Mouse (Mus musculus) mouse embryonic stem cell (cell line): Measurements from ENCODE around the gene Ccdc170.
"Not testable (repeated sequence)": the region's sequence is repeated elsewhere in the genome, so short reads cannot be mapped to it uniquely, and the experiment has no call there.

Experiments used
- in situ Hi-C, 2 experiments: fragments of 300-500 bp; cut with MboI; formaldehyde crosslinking; loops; 1 replicate in 1 of 2; 3 replicates in 1 of 2; pipeline ENCODE4 v1.14.3; 2019 to 2020; ENCODE audit warnings: low sequenced_read_pairs in 2 of 2, low pct_unique_long_range_greater_than_20kb in 1 of 2, mixed read lengths in 1 of 2; ENCODE audit not compliant: unreplicated experiment in 1 of 2

Gene Ccdc170

DNA sequence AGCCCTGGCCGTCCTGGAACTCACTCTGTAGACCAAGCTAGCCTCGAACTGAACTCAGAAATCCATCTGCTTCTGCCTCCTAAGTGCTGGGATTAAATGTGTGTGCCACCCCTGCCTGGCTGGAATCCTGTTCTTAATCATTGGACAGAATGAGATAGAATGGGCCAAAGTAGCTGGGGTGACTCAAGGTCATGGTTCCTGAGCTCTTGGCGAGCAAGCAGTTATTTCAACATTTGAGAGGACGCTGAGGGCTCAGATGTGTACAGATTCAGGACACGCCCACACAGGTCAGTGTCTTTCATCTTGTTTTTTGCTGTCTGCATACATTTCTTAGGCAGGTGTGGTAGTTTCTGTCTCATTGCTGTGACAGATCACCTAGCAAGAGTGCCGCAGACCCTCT, 104.4 kb downstream of the Ccdc170 start:
- in situ Hi-C loops = no loop called here

DNA sequence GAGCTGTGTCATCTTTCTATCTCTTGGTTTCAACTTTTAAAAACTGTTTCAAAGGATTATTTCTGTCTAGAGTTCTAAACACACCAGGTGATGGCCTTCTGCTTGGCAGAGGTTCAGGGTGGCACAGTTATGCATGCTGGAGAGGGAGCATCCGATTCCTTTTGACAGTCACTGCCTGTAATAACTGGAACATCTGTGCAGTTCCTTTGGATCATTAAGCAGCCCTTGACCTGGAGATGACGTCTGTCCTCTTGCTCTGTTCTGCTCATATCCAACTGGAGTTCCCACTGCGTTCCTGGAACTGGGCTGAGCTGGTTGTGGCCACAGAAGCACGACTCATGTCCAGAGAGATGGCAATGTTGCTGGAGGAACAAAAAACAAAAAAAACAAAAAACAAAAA, 107.3 kb downstream of the Ccdc170 start:
- in situ Hi-C loops = no loop called here

DNA sequence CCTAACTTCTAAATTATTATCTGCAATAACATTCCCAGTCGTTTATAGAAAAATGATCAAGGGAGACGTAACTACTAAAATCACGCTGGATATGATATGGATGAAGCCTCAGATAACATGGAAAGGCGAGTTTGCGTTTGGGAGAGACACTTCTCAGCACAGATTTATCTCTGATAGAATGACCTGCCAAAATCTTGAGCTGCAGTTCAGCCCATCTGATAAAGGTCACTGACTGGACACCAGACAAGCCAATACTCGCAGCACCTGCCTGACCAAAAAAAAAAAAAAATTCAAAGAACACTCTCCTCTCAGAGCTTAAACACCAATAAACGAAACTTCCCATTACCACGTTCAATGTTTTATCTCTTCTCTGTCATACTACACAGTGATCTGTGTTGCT, 108.7 kb downstream of the Ccdc170 start:
- in situ Hi-C loops = no loop called here

- in situ Hi-C loops = no loop called here
Measured at GRCm38 (mm10) chr10:4593828-4594227, 111.5 kb downstream of the Ccdc170 start.

- in situ Hi-C loops = no loop called here
Measured at GRCm38 (mm10) chr10:4597211-4597610, 114.9 kb downstream of the Ccdc170 start.

DNA sequence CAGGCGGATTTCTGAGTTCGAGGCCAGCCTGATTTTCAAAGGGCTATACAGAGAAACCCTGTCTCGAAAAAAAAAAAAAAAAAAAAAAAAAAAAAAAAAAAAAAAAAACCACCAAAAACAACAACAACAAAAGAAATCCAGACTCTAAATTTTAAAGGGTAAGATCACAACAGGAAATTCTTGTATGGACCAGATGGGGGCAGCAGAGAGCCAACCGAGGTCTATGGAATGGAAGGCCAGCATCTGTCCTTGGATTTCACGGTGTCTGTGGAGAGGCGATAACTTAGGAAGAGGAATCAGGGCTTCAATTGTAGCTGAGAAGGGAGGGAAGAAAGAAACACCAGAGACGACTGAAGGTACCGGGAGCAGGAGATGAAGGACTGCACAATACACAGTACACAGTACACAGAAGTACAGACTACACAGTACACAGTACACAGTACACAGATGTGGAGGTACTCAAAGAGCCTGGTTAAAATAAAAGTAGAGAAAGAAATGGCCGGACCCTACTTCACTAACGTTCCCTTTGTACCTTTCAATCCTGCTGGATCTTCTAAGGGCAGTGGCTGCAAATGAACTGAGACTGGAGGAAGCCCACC, 116.0 kb downstream of the Ccdc170 start:
- in situ Hi-C loops = no loop called here

DNA sequence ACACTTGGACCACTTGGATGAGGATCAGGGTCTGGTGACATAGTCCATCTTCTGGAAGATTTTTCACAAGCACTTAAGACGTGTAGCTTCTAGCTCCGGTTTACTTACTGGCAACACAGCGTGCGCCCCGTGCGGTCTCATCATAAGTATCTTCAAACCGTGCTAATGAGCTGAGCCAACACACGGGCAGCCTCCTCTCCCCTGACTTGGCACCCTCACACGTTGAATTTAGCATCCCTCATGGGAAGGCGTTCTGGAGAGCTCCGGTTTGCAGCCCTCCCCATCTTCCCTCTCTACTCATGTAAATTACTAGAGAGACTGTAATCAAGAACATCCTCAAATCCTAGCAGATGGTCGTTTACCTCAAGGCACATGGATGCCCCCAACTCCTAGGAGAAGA, 116.6 kb downstream of the Ccdc170 start:
- in situ Hi-C loops = no loop called here

DNA sequence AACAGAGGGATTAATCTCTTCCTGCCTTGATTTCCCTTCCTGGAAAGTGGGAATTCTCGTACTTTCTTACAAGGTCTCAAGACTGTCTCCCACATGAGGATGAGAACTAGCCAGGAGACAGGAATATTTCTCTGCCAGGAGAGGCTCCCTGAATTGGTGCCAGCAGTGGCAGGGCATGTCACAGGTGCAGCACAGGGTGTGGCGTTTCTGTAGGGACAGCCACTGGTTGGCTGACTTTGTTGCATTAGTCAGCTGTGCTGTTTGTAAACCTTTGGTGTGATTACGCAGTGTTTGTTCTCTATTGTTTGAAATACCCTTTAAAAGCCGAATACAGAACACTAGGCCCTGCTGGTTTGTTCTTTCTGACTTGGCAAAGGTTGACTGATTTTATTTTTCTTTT, 117.3 kb downstream of the Ccdc170 start:
- in situ Hi-C loops = no loop called here

- in situ Hi-C loops = no loop called here
Measured at GRCm38 (mm10) chr10:4600796-4601474, 118.6 kb downstream of the Ccdc170 start.

- in situ Hi-C loops = not testable (repeated sequence)
Measured at GRCm38 (mm10) chr10:4601612-4602011, 119.3 kb downstream of the Ccdc170 start.

GRCm38 (mm10) chr10:4602466-4602865, 120.2 kb downstream of the Ccdc170 start:
- in situ Hi-C loops = no loop called here

GRCm38 (mm10) chr10:4604527-4605209, 122.4 kb downstream of the Ccdc170 start:
- in situ Hi-C loops = no loop called here

DNA sequence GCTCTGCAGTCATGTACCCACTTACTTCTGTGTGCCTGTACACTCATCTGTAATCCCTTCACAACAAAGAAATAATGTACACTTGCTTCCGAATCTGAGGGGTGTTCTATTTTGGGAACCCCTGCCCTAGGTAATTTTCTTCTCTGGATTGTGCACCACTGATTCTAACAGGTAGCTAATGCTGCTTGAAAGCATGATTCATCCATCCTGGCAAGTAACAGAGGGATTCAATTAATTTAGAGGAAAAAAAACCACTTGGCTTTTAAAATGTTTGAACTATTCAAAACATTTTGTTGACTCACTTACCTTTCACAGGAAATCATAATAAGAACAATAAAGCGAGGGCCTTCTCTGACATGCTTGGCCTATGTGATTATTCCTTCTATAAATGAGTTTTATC, 127.9 kb downstream of the Ccdc170 start:
- in situ Hi-C loops = no loop called here

GRCm38 (mm10) chr10:4611386-4612155, 129.3 kb downstream of the Ccdc170 start, which contains the start of gene Esr1:
TSS of gene Esr1 (plus strand) at chr10:4611593.
- in situ Hi-C loops = no loop called here
